Mouse (Mus musculus) liver, postnatal 0 days (tissue): Measurements from ENCODE around the gene Ankrd52.

Experiments used
- CTCF ChIP-seq: sonication (generic); IDR thresholded peaks from 2 replicates; pipeline ENCODE4 v1.5.1; 2016; ENCODE audit warnings: antibody characterized with exemption, low read depth
- EP300 ChIP-seq: IDR thresholded peaks from 2 replicates; pipeline ENCODE4 v1.6.1; 2016; ENCODE audit warnings: antibody characterized with exemption, low read depth, mild to moderate bottlenecking

DNA sequence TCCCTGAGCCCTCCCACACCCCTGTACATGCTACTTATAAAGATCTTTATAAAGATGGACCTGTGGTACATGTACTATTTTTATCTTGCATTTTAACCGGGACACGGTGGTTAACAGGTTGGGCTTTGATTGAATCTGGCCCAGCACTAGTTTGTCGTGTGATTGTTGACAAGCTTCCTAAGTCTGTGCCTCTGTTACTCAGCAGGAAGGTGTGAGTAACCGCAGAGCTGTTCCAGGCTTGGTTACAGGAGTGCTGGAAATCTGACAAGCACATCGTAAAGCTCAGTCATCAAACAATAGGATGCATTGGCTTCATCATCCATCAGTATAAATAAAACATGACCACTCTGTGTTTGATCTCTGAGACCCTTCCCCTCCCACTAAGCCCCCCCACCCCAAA, 45.5 kb downstream of the Ankrd52 start:
- TF ChIP-seq CTCF, result no peak
- TF ChIP-seq EP300, result no peak
